Mouse (Mus musculus) adrenal gland, postnatal 25 days (tissue): ENCODE data around the gene Zfp580. TPM values are rescaled to one million over a fixed set of nuclear protein-coding genes. Genes with fewer than 3 reads are reported as not detected.

Source experiments
- total RNA-seq: library from RNA; stranded (reverse); gene quantifications from 2 replicates; pipeline ENCODE4 v1.2.3, GENCODE M21; 2021

Zfp580 gene
- total RNA-seq, 1 experiment from 2014 or later = 8.8 TPM

Other genes starting within 250 kb of the Zfp580 start
- 114 and 127 TPM in 2 replicates for gene Ube2s, start 238.9 kb upstream of the Zfp580 start, total RNA-seq
- gene Shisa7, start 206.8 kb upstream of the Zfp580 start, total RNA-seq = 2.0 and 2.2 TPM in 2 replicates
- 24.0 and 30.5 TPM in 2 replicates for gene Isoc2b, start 181.3 kb upstream of the Zfp580 start, total RNA-seq
- gene Isoc2a, start 174.4 kb upstream of the Zfp580 start, total RNA-seq = 42.1 and 48.2 TPM in 2 replicates
- gene Gm36210, start 145.0 kb upstream of the Zfp580 start, total RNA-seq = not detected in 2 replicates
- 16.4 and 19.0 TPM in 2 replicates for gene Zfp628, start 136.3 kb upstream of the Zfp580 start, total RNA-seq
- gene Nat14, start 129.5 kb upstream of the Zfp580 start, total RNA-seq = 7.7 and 9.1 TPM in 2 replicates
- 2.0 and 3.2 TPM in 2 replicates for gene Ssc5d, start 125.8 kb upstream of the Zfp580 start, total RNA-seq
- gene Sbk2, start 87.1 kb upstream of the Zfp580 start, total RNA-seq = 0.55 TPM in 1 of 2 replicates, not detected in the other
- gene Sbk3, start 80.4 kb upstream of the Zfp580 start, total RNA-seq = 0.15 TPM in 1 of 2 replicates, not detected in the other
- 21.1 and 31.6 TPM in 2 replicates for gene Zfp579, start 55.4 kb upstream of the Zfp580 start, total RNA-seq
- gene Zfp524, start 37.1 kb upstream of the Zfp580 start, total RNA-seq = 15.3 and 17.6 TPM in 2 replicates
- 18.7 and 26.4 TPM in 2 replicates for gene Fiz1, start 36.8 kb upstream of the Zfp580 start, total RNA-seq
- gene Gm44973, start 36.0 kb upstream of the Zfp580 start, total RNA-seq = not detected in 2 replicates
- gene Zfp865, start 31.2 kb upstream of the Zfp580 start, total RNA-seq = 27.7 and 34.3 TPM in 2 replicates
- gene Ccdc106, start 31.0 kb upstream of the Zfp580 start, total RNA-seq = 1.00 and 1.1 TPM in 2 replicates
- 1.1 TPM in 1 of 2 replicates, not detected in the other for gene 4632433K11Rik, start 17.4 kb upstream of the Zfp580 start, total RNA-seq
- gene Zfp784, start 13.1 kb upstream of the Zfp580 start, total RNA-seq = 4.7 and 5.5 TPM in 2 replicates
- gene U2af2, start 10.6 kb downstream of the Zfp580 start, total RNA-seq = 191 and 195 TPM in 2 replicates
- 140 and 152 TPM in 2 replicates for gene Epn1, start 28.7 kb downstream of the Zfp580 start, total RNA-seq
- not detected in 2 replicates for gene Rfpl4, start 65.4 kb downstream of the Zfp580 start, total RNA-seq
- gene Rasl2-9, start 74.4 kb downstream of the Zfp580 start, total RNA-seq = 1.3 and 1.7 TPM in 2 replicates
- gene Vmn1r55, start 98.1 kb downstream of the Zfp580 start, total RNA-seq = not detected in 2 replicates
- not detected in 2 replicates for gene Vmn1r56, start 145.2 kb downstream of the Zfp580 start, total RNA-seq
- gene Vmn1r57, start 167.0 kb downstream of the Zfp580 start, total RNA-seq = not detected in 2 replicates